Mouse (Mus musculus) stomach, embryonic 16.5 days (tissue): ENCODE data around the gene Ctla4. TPM values are rescaled to one million over a fixed set of nuclear protein-coding genes. Genes with fewer than 3 reads are reported as not detected.

Experiments used
- ATAC-seq: fragments of 200-750 bp; cut with Nextera tagmentation; 2 replicates; pipeline ENCODE4 v1.8.0; 2017; ENCODE audit warnings: moderate number of reproducible peaks, moderate TSS enrichment; ENCODE audit not compliant: insufficient read depth, low FRiP score
- H3K27ac ChIP-seq: fragments of 300-500 bp; sonication (generic); 2 replicates; pipeline ENCODE4 v1.5.1; 2014; ENCODE audit warnings: low read length
- H3K27me3 ChIP-seq: fragments of 300-500 bp; sonication (generic); 2 replicates; pipeline ENCODE4 v1.6.1; 2014; ENCODE audit warnings: low read length, control low read depth, mixed read lengths; ENCODE audit not compliant: control insufficient read depth, insufficient read depth
- H3K36me3 ChIP-seq: fragments of 300-500 bp; sonication (generic); 2 replicates; pipeline ENCODE4 v1.6.1; 2014; ENCODE audit warnings: low read length; ENCODE audit not compliant: control insufficient read depth, insufficient read depth
- H3K4me1 ChIP-seq: fragments of 300-500 bp; sonication (generic); 2 replicates; pipeline ENCODE4 v1.6.1; 2014; ENCODE audit warnings: low read length, control low read depth, mixed read lengths; ENCODE audit not compliant: control insufficient read depth, insufficient read depth
- H3K4me2 ChIP-seq: fragments of 300-500 bp; sonication (generic); 2 replicates; pipeline ENCODE4 v1.6.1; 2014; ENCODE audit warnings: low read depth, low read length, mixed read lengths
- H3K4me3 ChIP-seq: fragments of 300-500 bp; sonication (generic); replicated peaks from 2 replicates; pipeline ENCODE4 v1.5.1; 2014; ENCODE audit warnings: mild to moderate bottlenecking, low read length
- H3K9ac ChIP-seq: fragments of 300-500 bp; sonication (generic); 2 replicates; pipeline ENCODE4 v1.6.1; 2014; ENCODE audit warnings: low read length
- H3K9me3 ChIP-seq: fragments of 300-500 bp; sonication (generic); replicated peaks from 2 replicates; pipeline ENCODE4 v1.6.1; 2016; ENCODE audit warnings: low read length, control low read depth; ENCODE audit not compliant: control insufficient read depth
- WGBS: fragments of 180-500 bp; shearing (Covaris S2); extraction: QIAGEN DNeasy Blood & Tissue Kit; methylation state at CpG from one replicate; pipeline ENCODE4 v1.1.7; 2014; 5-methylcytosine and 5-hydroxymethylcytosine counted together
- polyA plus RNA-seq: library from polyadenylated mRNA; unstranded; fragments of >200 nt; fragmentation: Nextera tagmentation; extraction: Ambion mirVana; gene quantifications from 2 replicates; pipeline ENCODE4 v1.2.1, GENCODE M21; 2015

The Ctla4 gene
- polyA plus RNA-seq, 1 experiment from 2014 or later = not detected

DNA sequence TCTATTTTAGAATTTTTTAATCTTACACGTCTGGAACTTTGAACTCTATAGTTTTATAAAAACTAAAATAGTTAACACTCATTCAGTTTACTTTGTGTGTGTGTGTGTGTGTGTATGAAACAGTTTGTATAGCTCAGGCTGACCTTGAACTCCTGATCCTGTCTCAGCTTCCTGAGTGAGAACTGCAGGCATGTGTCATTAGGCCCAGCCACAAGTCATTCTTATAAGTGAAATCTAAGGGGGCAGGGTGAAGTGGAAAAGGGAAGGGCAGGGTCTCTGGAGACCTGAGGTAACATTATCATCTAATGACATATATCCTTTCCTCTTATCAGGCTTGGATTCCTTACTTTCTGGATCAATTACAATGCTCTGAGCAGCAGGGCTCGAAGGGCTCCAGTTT lies 56.1 kb downstream of the Ctla4 start:
- no peak overlapping the region for H3K4me2 ChIP-seq
- H3K4me1 ChIP-seq = no peaks in the 10 kb centered on the region
- ATAC-seq = no peak
- H3K9ac ChIP-seq = no peak overlapping the region
- H3K27me3 ChIP-seq = no peaks in the 10 kb centered on the region
- WGBS = 71% methylated on average over 2 of the region's 2 CpGs
- no peaks in the 10 kb centered on the region for H3K9me3 ChIP-seq
- no peaks in the 10 kb centered on the region for H3K36me3 ChIP-seq
- no peak overlapping the region for H3K27ac ChIP-seq
- no peak overlapping the region for H3K4me3 ChIP-seq

DNA sequence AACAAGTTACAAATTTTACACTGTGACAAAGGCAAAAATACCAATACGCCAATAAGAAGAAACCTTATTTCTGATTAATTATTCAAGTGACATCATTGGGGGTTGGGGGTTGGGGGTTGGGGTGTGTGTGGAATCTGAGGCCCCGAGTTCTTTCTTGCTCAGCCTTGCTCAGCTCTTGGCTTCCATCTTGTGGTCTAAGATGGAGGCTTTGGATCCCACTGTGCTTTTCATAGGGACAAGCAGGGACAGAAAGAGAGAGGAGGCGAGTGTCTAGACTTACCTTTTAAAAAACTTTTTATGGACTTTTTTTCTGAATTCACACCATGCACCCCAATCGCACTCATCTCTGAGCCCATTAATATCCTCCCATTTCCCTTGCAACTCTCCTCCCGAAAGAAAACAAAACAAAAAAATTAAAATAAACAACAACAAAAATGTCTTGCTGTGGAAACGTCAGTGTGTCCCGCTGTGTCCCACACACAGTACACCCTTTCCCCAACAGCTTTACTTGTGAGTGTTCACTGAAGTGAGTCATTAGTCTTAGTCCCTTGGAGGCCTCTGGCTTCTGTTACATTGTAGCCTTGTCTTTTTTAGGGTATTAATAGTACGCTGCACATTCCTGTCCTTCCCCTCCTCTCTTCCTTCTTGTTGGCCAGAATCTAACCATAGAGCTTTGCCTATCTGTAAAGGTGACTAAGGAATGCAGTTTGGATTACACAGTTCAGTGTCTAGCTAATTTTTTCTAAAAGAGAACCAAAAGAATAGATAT lies 59.0 kb downstream of the Ctla4 start:
- ATAC-seq = no peak
- WGBS = 87% methylated on average over 8 of the region's 8 CpGs
- H3K4me3 ChIP-seq = no peak overlapping the region

DNA sequence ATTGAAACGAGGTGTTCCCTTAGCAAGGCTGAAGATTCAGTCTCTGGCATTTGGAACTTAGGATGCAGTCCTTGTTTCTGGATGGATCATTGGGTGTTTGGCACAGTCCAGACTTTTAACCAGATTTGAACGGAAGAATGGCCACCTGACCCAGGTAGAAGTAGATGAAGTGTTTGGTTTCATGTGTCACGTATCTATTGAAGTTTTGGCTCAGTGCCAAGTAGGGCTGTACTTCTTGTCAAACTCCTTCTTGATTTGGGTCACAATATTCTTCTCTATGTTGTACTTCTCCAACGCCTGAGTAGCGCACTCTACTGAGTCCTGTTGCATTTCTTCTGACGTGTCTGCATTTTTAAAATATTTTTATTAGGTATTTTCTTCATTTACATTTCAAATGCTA lies 61.3 kb downstream of the Ctla4 start:
- Histone ChIP-seq H3K27me3 (no peaks in the 10 kb centered on the region), H3K9me3 (no peaks in the 10 kb centered on the region), H3K4me2 (no peak overlapping the region), H3K36me3 (no peaks in the 10 kb centered on the region), H3K27ac (no peak overlapping the region), H3K4me1 (no peaks in the 10 kb centered on the region; the same call in 1 of the 2 replicates), H3K9ac (no peak overlapping the region), H3K4me3 (no peak overlapping the region)
- WGBS = 69% methylated on average over 6 of the region's 6 CpGs
- no peak for ATAC-seq

More for the DNA sequence above, 59.0 kb downstream of the Ctla4 start:
- H3K27ac ChIP-seq = no peak overlapping the region
- H3K27me3 ChIP-seq = no peaks in the 10 kb centered on the region
- H3K4me2 ChIP-seq = no peak overlapping the region
- H3K36me3 ChIP-seq = no peaks in the 10 kb centered on the region
- no peaks in the 10 kb centered on the region for H3K9me3 ChIP-seq
- H3K9ac ChIP-seq = no peak overlapping the region
- no peaks in the 10 kb centered on the region for H3K4me1 ChIP-seq

DNA sequence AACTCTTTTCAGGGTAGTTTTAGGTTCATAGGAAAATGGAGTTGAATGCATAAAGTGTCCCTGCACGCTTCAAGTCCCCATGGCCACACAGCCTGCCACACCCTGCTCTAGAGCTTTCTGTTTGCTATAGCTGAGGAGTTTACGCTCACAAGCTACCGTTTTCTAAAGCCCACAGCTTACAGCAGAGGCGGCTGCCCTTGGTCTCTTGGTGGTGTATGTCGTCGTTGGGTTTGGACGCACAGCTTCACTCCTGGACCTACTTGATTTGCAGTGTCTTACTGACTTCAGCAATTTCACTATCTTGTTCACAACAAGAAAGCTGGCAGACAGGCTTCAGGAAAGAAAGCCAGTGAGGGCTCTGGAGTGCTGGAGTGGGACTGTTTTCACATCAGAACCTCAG lies 66.2 kb downstream of the Ctla4 start:
- Histone ChIP-seq H3K27me3 (no peaks in the 10 kb centered on the region), H3K4me3 (no peak overlapping the region), H3K9me3 (no peaks in the 10 kb centered on the region), H3K9ac (no peak overlapping the region), H3K4me2 (no peak overlapping the region), H3K36me3 (no peaks in the 10 kb centered on the region), H3K4me1 (no peaks in the 10 kb centered on the region; the same call in 1 of the 2 replicates), H3K27ac (no peak overlapping the region)
- ATAC-seq = no peak
- WGBS = 49% methylated on average over 7 of the region's 7 CpGs

DNA sequence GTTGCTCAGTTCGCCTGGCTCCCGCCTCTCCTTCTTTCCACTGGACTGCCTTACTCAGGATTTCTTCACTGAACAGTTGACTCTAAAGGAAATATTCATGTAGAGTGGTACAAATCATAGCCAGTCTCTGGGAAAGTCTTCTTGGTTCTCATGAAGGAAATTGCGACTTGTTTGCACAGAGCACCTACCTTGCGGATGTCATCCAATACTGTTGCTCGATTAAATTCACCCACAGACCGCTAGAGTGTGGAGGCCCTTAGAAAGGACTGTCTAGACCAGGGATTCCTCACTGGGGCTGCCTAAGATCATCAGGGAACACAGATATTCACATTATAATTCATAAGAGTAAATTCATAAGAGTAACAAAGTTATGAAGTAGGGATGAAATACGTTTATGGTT lies 66.9 kb downstream of the Ctla4 start:
- H3K4me3 ChIP-seq = no peak overlapping the region
- 89% methylated on average over 7 of the region's 7 CpGs for WGBS
- no peak overlapping the region for H3K4me2 ChIP-seq
- H3K9ac ChIP-seq = no peak overlapping the region
- no peaks in the 10 kb centered on the region for H3K27me3 ChIP-seq
- H3K9me3 ChIP-seq = no peaks in the 10 kb centered on the region
- no peaks in the 10 kb centered on the region for H3K36me3 ChIP-seq
- no peak for ATAC-seq
- no peak overlapping the region for H3K27ac ChIP-seq
- no peaks in the 10 kb centered on the region; the same call in 1 of the 2 replicates for H3K4me1 ChIP-seq

DNA sequence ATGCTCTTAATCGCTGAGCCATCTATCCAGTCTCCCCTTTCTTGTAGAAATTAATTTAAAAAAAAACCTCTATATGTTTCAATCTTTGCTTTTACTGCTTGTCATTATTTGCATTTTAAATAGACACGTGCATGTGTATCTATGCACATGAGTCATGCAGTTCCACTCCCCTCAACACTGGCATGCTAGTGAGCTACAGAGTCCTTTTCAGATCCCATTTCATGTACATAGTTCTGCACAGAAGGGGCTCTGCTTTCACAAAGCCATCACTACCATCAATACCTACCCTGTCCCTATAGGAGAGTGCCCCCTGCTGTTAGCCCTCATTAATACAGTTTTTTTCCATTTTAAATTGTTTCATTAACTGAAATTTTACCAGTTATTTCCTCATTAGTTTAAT lies 68.0 kb downstream of the Ctla4 start:
- H3K9me3 ChIP-seq = no peaks in the 10 kb centered on the region
- no peak for ATAC-seq
- no peak overlapping the region for H3K9ac ChIP-seq
- WGBS = 63% methylated on average over 2 of the region's 2 CpGs
- no peak overlapping the region for H3K4me2 ChIP-seq
- H3K36me3 ChIP-seq = no peaks in the 10 kb centered on the region
- H3K27me3 ChIP-seq = no peaks in the 10 kb centered on the region
- no peak overlapping the region for H3K27ac ChIP-seq
- H3K4me1 ChIP-seq = no peaks in the 10 kb centered on the region; the same call in 1 of the 2 replicates
- no peak overlapping the region for H3K4me3 ChIP-seq

DNA sequence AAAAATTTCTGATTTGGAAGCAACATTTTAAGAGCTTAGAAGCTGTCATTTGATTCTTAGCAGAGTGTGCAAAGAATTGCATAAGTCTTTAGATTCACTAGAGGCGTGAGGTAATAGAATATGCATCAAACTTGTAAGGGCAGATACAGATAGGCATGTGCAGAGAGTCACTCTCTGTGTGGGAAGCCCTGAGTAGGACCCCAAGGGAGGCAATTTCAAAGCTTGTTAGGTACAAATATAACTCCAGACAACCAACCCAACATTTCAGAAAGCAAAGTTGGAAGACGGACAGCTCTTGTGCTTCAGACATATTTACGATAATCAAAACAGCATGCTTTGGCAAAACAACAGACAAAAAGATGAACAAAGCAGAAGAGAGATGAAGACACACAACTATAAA lies 68.4 kb downstream of the Ctla4 start:
- Histone ChIP-seq H3K27ac (no peak overlapping the region), H3K36me3 (no peaks in the 10 kb centered on the region), H3K27me3 (no peaks in the 10 kb centered on the region), H3K9me3 (no peaks in the 10 kb centered on the region), H3K9ac (no peak overlapping the region), H3K4me3 (no peak overlapping the region), H3K4me2 (no peak overlapping the region), H3K4me1 (no peaks in the 10 kb centered on the region; the same call in 1 of the 2 replicates)
- no peak for ATAC-seq
- 90% methylated on average over 3 of the region's 3 CpGs for WGBS

DNA sequence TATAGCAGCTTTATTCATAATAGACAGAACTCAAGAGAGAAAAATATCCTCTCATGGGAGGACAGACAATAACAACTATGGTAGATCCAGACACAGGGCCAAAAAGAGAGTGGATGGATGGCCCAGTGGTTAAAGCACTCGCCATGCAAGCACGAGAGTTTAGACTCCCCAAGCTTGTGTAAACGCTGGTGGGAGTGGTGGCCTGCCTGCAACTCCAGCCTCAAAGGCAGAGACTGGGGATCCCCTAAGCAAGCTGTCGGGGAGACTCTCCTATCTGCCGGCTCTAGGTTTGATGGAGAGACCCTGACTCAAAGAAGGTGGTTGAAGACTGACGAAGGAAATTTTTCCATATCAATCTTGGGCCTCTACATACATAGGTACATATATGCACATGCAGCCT lies 69.4 kb downstream of the Ctla4 start:
- no peak for ATAC-seq
- Histone ChIP-seq H3K27me3 (no peaks in the 10 kb centered on the region), H3K36me3 (no peaks in the 10 kb centered on the region), H3K4me3 (no peak overlapping the region), H3K4me1 (no peaks in the 10 kb centered on the region; the same call in 1 of the 2 replicates), H3K27ac (no peak overlapping the region), H3K9ac (no peak overlapping the region), H3K9me3 (no peaks in the 10 kb centered on the region), H3K4me2 (no peak overlapping the region)
- WGBS = 83% methylated on average over 6 of the region's 6 CpGs

DNA sequence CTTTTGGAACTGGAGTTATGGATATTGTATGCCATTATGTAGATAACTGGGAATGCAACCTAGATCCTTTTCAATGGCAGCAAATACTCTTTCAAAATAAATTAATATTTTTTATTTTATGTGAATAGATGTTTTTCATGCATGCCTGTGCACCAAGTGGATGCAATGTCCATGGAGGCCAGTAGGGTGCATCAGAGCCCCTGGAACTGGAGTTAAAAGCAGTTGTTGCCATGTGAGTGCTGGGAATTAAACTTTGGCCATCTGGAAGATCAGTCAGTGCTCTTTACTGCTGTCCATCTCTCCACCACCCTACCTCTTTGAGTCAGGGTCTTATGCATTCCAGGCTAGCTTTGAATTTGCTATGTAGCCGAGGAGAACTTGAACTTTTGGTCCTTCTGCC lies 71.5 kb downstream of the Ctla4 start:
- no peak overlapping the region for H3K9ac ChIP-seq
- H3K4me1 ChIP-seq = no peaks in the 10 kb centered on the region
- H3K27ac ChIP-seq = no peak overlapping the region
- no peak overlapping the region for H3K4me3 ChIP-seq
- H3K9me3 ChIP-seq = no peaks in the 10 kb centered on the region
- ATAC-seq = no peak
- H3K27me3 ChIP-seq = no peaks in the 10 kb centered on the region
- no peak overlapping the region for H3K4me2 ChIP-seq
- WGBS = 76% methylated on average over 1 of the region's 1 CpGs
- no peaks in the 10 kb centered on the region for H3K36me3 ChIP-seq
